Mouse (Mus musculus) right cerebral cortex, postnatal 25 days (tissue): ENCODE measurements around the gene Zfp956.

Experiments
- DNase-seq: peaks from one replicate; pipeline ENCODE4 v3.0.0; 2022

The Zfp956 gene

DNA sequence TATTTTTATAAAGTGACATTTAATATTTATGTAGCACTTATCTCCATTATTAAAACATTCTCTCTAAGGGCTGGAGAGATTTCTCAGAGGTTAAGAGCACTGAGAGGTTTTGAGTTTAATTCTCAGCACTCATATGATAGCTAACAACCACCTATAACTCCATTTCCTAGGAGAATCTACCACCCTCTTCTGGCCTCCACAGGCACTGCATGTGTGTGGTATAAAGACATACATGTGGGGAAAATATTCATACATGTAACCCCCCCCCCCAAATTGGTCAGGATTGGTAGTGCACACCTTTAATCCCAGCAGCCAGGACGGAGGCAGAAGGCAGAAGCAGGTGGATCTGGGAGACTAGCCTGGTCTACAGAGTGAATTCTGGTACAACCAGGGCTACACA, 21.4 kb downstream of the Zfp956 start:
- DNase-seq: no peak

DNA sequence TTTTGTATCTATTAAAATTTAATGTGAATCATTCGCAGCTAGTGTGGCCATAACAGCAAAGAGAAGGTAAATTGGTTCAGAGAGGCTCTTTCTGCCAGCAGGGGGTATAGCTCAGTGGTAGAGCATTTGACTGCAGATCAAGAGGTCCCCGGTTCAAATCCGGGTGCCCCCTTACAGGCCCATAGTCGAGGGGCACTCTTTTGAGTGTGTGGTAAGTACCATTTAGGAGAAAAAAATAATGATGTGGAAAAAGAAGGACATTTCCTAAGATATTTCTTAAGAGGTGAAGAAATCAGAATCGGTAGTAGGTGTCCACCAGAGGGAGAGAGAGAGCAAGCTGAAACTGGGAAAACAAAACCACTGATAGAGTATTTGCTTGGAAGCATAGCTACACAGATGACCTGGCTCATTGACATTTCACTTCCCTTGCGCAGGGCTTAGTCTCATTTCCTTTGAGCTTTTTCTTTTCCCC, 25.7 kb downstream of the Zfp956 start:
- DNase-seq: peak; percentile 54

DNA sequence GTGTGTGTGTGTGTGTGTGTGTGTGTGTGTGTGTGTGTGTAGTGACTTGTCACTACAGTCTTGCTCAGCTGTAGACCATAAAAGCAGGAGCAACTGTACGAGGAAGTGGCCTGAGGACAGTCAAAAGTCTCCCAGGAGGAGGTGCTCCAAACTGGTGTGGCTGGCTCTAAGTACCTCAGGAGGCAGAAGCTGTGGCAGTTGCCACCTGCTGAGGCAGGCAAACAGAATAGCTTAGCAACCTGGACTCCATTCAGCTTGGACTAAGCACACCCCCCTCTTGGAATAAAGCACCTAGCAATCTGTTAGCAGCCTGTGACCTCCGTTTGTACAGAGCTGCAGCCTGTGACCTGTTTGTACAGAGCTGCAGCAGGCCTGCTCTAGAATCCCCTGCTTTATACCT, 30.7 kb downstream of the Zfp956 start:
- DNase-seq: no peak

DNA sequence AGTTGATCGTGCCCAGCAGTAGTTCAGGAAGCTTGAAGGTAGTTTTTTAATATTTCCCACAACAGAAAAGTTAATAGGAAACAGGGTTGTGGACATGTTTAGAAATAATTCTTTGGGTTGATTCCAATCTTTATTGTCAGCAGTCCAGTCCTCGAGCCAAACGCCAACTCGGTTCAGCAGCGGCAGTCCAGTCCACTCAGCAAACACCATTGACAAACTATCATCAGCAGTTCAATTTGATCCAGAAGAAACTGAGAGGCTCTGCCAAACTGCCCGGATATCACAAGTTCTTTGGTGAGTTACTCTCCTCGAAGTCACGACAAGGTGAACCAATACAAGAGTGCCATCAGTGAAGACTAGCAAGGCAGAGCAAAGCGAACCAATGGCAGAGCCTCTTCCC, 42.5 kb downstream of the Zfp956 start:
- no peak for DNase-seq

DNA sequence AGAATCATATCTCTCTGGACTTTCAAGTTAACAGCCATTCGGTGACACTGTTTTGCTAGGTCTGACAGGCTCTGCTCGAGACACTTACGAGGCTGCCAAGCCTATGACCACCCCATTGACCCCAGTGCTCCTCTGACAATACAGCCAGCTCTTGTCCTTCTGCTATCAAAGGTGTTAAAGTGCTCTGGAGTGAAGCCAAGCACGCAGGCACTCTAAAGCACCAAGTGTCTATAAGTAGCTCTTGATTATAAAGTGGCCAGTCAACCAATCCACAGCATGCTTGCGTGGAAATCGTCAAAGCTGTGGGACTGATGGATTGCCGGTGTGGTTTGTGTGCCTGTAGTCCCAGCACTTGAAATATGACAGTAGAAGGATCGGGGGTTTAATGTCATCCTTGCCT, 57.5 kb downstream of the Zfp956 start:
- no peak for DNase-seq
